Mouse (Mus musculus) kidney, postnatal 25 days (tissue): ENCODE results near the gene 0610012G03Rik.

Experiments used
- DNase-seq, 2 experiments: peaks; one replicate each; pipeline ENCODE4 v3.0.0; 2021; ENCODE audit warnings: mixed read lengths in 2 of 2

0610012G03Rik gene

DNA sequence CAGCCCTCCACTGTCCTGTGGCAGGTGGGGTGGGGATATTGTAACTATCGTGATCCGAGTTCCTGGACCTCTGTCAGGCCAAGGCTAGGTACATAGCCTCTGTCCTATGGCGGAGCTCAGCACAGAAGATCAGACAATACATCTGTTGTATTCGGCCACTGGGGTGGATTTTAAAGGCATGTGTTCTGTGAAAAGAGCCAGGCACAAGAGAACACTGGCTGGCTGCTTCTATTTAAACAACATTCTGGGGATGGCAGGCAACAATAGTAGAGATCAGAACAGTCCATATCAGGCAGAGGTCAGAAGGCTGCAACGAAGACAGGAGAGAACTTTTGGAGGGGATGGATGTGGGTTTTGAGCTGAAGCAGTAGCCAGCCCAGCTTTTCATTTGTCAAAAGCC, 16.0 kb downstream of the 0610012G03Rik start:
- DNase-seq: no peak

DNA sequence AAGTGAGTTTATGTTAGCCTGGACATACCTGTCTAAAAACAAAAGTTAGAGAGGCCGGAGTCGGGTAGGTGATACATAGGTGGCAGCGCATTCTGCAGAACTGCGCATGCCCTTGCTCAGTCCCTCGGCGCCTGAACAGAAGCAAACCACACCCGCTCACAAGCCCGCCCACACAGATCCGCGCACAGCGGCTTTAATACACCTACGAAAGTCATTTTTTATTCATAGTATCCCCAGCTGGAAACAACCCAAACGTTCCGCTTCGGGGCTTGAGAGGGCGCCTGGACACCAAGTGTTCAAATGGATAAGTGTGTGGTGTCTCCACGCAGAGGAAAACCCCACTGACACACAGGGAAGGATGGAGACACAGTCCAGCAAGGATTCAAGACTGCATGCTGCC, 17.0 kb downstream of the 0610012G03Rik start:
- DNase-seq: no peak

DNA sequence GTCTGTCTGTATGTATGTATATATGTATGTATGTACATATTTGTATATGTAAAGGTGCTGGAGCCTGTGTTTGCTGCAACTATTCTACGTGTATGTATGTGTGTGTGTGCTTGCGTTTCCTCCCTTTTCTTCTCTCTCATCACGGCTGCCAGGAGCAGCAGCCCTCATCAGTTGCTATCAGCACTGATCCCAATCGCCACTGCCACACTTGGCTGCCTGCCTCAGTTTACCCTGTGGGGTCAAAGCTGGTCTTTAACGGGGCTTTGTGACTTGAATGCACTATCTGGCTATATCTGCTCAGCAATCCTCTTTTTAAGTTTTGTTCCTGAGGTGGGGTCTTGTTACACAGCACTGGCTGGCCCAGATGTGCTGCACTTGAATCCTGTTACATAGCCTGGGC, 20.9 kb downstream of the 0610012G03Rik start:
- no peak for DNase-seq

DNA sequence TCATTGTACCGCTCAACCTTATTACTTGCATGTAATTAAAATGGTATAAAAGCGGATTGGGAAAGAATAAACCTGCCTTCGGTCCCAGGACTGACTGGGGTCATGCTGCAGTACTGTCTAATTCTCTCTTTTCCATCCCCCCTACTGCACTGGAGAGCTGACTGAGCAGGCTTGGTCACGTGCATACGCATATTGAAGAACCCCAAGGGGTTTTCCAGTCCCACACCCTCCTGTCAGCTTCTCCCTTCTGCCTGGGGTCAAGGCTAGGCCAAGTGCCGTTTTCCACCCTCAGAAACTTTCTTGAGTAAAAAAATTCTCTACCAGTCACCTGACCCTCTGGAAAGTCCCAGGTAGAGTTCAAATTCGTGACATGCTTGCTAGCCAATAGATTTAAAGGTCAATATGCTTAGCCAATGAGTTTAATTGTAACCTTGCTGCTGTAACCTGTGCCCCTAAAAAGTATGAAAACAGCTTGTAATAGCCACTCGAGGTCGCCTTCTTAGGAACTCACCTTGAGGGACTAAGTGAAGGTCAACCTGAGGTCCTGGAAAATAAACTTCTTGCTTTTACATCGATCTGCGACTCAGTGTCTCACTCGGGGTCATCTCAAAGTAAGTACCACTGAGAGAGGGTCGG, 21.6 kb downstream of the 0610012G03Rik start:
- DNase-seq: peak in 1 of 2 experiments; percentile 37

DNA sequence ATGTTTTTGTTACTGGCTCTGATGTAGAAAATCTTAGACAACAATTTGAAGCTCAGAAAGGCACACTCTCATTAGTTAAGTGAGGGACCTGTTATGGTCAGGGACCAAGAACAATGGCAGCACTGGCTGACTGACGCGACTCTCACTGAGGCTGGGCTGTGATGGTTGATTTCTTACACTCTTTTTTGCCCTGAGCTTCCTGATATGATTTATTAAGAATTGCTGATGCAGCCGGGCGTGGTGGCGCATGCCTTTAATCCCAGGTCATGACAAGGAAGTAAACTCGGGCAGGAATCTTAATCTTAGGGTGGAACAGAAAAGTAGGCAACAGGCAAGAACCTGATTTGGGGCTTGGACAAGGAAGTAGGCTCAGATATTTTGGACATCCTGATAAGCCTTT, 22.2 kb downstream of the 0610012G03Rik start:
- DNase-seq: no peak

DNA sequence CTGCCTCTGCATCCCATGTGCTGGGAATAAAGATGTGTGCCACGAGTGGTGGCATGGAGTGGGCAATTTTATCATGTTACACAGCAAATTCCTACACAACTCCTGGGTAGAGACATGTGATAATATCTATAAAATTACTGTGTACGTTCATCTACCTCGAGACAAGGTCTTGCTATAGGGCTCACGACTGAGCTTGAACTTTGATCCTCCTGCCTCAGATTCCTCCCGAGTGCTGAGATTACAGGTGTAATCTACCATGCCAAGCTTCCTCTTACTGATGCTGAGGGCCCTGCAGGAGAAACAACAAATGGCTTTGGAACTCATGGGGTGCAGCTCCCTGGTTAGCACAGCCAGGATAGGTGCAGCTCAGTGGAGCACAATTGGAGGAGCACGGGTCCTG, 23.9 kb downstream of the 0610012G03Rik start:
- no peak for DNase-seq

DNA sequence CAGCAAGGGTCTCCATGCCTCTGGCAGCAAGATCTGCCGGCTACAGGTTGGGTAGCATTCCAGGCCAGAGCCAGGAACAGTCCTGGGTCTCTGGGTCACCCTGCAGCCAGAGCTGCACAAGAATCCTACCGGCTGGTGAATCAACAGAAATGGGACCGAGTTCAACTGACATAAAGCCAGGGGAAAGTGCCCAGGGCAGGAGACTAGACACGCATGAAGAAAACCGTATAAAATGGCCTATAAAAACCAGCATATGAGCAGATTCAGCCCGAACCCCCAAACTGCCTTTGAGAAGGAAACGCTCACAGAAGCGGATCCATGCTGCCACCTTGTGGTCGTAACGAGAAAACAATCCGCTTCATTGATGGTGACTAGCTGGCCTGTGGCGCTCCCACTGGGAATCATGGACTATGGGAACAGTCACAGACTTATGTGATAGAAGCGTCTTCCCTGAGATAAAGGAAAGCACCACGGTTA, 30.0 kb downstream of the 0610012G03Rik start:
- DNase-seq: peak; percentile 82 to 86

DNA sequence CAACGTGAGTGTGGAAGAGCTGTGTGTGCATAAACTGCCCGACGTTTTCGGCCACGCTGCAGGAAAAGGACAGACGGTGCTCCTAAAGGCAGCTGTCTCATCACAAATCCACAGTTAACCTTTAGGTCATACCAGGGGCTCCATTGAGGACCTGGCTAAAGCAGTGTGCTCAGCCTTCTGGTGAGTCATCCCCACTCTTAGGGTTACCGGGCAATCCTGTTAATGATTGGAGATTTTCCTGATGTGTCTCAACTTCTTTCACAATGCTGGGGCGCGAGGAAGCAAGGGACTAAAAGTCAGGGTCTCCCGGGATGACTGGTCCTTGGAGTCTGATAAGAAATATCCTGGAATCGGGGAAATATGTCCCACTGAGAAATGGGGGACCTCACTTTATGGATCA, 30.5 kb downstream of the 0610012G03Rik start:
- peak; percentile 12 to 53 for DNase-seq

DNA sequence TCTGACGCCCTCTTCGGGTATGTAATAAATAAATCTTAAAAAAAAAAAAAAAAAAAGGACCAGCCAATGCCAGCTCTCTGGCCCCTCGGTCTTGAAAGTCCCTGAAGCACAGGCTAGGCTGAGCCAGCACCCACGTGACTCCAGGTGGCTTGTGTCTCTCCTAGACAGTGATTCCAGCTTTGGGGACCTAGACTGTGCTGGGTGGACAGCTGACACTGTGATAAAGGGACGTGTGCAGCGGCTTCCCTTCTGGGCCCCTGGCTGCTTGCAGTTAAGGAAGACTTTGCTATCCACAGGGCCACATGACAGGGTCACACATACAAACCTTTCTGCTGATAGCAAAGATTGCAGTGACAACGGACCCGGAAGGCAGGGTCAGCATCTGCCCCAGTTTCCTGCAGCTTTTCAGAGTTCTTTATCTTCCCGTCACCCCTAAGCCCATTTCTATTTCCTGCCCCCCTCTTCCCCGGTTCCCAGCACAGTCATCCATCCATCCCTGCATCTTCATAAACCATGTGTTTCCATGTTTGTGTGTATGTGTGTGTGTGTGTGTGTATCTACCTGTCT, 37.9 kb downstream of the 0610012G03Rik start:
- peak in 1 of 2 experiments; percentile 51 for DNase-seq

DNA sequence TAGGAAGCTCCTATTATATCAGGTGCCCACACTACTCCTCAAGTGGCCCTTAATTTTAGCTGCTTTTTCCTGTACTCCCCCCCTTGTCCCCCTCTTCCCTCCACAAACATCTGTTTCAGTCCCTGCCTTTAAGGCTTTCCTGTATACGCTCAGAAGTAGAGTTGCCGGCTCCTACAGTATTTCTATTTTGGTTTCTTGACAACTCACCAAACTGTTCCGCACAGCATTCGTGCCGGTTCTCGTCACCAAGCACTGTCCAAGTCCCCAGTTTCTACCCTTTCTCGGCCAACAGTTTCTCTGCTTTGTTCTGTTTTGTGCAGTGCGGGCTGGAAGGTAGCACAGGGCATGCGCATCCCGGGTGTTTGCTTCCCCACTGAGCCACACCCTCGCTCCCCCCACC, 39.3 kb downstream of the 0610012G03Rik start:
- no peak for DNase-seq

DNA sequence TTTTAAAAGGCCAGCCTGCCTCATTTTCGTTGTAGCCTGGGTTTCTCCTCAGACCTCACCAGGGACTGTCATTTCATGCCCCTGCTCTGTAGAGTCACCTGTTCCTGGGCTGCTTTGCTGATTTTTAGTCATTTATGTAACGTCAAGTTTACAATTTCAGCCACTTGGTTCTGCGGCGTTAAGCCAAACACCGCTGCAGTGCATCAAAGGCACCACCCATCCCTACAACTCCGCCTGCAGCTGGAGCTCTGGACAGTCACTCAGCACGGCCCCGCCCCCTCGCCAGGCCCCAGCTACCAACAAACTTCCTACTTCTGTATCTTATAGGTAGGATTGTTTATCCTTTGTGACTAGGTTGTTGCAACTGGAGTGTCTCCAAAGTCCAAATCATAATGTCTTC, 41.4 kb downstream of the 0610012G03Rik start:
- peak; percentile 44 to 67 for DNase-seq

DNA sequence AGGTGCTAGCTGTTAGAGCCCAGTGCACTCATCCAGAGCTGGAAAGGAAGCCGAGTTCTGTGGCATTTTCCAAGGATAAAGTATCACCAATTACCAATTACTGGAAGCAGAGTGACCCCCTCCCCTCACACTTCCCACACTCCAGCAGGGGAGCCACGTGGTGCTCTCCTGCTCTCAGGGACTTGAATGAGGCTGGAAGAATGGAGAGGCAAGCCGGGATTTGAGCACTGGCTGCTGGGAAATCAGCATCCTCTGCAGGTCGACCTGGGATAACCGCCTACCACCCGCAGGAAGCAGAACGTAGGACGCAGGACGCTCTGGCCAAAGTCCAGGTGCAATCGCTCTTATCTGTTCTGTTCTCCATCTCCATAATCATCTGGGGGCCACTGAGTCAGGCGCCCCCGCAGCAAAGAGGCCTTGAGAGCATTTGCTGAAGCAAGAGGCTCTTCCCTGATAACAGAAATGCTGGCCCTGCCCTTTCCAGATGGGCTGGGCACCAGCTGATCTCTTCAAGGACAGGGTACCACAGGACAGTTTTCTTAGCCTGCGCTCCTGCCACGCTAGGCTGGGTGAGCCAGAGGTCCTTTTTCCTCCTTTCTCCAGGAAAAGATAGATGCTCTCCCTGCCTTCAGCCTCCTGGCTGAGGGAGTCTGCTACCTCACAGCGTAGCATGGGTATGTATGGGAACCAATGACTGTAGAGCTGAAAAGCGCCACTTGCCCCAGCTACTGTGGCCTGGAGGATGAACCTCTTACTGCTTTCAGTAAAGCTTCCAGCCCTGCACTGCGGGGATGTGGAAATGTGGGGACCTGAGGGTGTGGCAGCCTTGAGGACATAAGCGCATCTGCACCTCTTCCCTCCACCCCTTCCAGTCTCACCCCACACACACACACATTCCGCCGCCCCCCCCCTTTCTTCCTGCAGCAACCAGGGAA, 42.1 kb downstream of the 0610012G03Rik start:
- DNase-seq: peak in 1 of 2 experiments; percentile 29

DNA sequence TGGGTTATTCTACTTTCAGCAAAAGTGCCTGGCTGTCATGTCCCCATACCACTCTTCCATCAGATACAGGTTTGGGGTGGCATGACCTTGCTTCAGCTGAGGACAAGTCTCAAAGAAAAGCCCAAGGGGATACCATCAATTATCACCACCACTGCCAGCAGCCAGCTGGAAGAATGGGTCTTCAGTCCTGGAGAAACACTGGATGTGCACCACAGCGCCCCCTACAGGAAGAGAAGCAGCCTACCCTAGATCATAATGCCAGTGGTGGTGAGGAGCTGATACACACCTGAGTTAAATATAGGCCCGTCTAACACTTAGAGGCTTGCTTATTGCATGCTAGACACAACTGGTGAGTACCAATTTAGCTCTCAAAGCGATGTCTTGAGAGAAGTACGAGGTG, 43.0 kb downstream of the 0610012G03Rik start:
- DNase-seq: no peak

DNA sequence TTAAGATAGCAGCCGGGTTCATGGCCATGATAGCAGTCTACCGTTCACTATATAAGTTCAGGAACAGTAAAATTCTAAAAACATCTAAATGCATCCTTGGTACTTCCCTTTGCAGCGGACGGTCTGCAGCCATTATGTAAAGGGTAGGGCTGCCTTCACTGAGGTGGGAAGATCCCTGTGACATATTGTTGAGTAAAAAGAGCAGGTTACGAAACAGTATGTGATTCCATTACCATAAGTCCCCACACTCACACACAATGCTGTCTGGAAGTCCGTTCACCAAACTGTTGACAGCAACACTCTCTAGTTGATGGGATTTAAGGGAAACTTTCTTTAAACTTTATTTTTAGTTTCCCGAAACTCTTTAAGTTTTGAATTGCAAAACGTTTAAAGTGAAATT, 45.1 kb downstream of the 0610012G03Rik start:
- DNase-seq: no peak

DNA sequence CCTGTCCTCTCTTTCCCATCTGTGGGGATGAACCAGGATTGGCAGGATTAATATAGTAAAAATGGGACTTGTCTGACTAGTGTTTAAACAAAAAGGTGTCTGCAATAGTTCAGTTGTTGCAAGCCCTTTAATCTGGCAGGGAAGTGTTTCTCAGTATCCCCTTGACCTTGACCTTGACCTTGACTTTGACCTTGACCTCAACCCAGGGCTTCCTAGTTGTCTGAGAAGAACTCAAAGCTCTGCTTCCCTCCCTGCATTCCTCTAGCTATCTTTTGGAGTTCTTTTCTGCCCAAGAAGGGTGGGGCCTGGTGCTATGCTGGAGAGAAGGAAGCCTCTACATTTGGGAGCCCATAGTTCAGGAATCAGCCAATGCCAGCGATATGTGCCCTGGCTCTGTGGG, 46.4 kb downstream of the 0610012G03Rik start:
- DNase-seq: no peak

DNA sequence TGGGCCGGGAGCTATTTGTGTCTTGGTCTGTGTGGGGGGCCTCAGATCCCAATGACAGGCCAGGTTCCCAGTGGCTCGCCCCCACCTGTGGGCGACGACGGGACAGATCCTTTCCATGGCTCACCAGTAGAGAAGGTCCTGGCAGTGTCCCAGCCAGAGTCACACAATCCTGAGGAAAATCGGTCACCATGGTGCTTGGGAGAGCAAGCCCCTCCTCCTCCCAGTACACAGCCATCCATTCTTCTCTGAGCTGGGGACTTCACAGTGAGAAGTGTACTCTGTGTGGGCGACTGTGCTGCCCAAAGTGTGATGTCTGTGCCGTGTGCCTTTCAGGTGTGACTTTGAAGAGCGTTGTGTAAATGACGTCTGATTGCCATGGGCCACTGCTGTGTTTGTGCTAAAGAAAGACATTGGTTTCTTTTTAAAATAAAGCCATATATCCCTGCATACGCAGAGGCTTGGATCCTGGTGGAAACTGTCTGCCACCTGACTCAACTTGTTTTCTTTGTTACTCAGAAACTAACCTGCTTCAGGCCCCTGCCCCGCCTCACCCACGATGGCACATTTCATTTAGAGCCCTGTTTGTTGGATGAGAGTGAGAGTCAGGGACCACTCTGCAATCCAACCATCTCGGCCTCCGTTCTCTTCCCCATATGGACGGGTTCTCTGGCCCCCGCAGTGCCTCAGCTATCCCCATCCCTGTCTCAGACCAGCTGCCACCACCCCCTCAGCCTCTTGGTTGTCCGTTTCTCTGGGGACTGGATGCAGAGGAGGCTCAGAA, 49.6 kb downstream of the 0610012G03Rik start:
- peak in 1 of 2 experiments; percentile 26 for DNase-seq
